Mouse (Mus musculus) MEL (cell line): ENCODE measurements around the gene Gm5426.

Experiments used
- BHLHE40 ChIP-seq: IDR thresholded peaks from 2 replicates; pipeline ENCODE4 v1.6.1; 2012; ENCODE audit warnings: low read depth, mild to moderate bottlenecking, inconsistent platforms, low read length, improper control_type of control experiment, borderline replicate concordance
- CHD2 ChIP-seq: IDR thresholded peaks from 2 replicates; pipeline ENCODE4 v1.6.1; 2011; ENCODE audit warnings: low read length, improper control_type of control experiment
- CTCF ChIP-seq, 3 experiments: IDR thresholded peaks in 2 of 3; conservative IDR thresholded peaks in 1 of 3; 2 replicates each; pipeline ENCODE4 v1.5.1; 2011 to 2012; ENCODE audit warnings: low read length in 3 of 3, low read depth in 2 of 3, mild to moderate bottlenecking in 2 of 3, improper control_type of control experiment in 1 of 3, inconsistent platforms in 1 of 3, mixed read lengths in 1 of 3, moderate library complexity in 1 of 3; ENCODE audit not compliant: control insufficient read depth in 1 of 3, insufficient read depth in 1 of 3, poor library complexity in 1 of 3, severe bottlenecking in 1 of 3
- ELF1 ChIP-seq: IDR thresholded peaks from 2 replicates; pipeline ENCODE4 v1.6.1; 2014; ENCODE audit warnings: low read depth, mild to moderate bottlenecking, inconsistent platforms, low read length, improper control_type of control experiment, moderate library complexity
- GATA1 ChIP-seq: IDR thresholded peaks from 2 replicates; pipeline ENCODE4 v1.6.1; 2011; ENCODE audit warnings: low read depth, low read length, improper control_type of control experiment
- HCFC1 ChIP-seq: IDR thresholded peaks from 2 replicates; pipeline ENCODE4 v1.6.1; 2012; ENCODE audit warnings: low read depth, mild to moderate bottlenecking, inconsistent platforms, low read length, improper control_type of control experiment, moderate library complexity
- MAFK ChIP-seq: IDR thresholded peaks from 2 replicates; pipeline ENCODE4 v1.6.1; 2011; ENCODE audit warnings: low read depth, mild to moderate bottlenecking, low read length, improper control_type of control experiment, borderline replicate concordance
- MAZ ChIP-seq: IDR thresholded peaks from 2 replicates; pipeline ENCODE4 v1.6.1; 2012; ENCODE audit warnings: low read depth, mild to moderate bottlenecking, inconsistent platforms, low read length, improper control_type of control experiment
- NELFE ChIP-seq: IDR thresholded peaks from 2 replicates; pipeline ENCODE4 v1.6.1; 2011; ENCODE audit warnings: low read depth, low read length, improper control_type of control experiment
- RAD21 ChIP-seq: IDR thresholded peaks from 2 replicates; pipeline ENCODE4 v1.6.1; 2011; ENCODE audit warnings: mild to moderate bottlenecking, low read depth, low read length, improper control_type of control experiment
- SMC3 ChIP-seq: IDR thresholded peaks from 2 replicates; pipeline ENCODE4 v1.6.1; 2011; ENCODE audit warnings: low read depth, low read length, improper control_type of control experiment
- TCF12 ChIP-seq: IDR thresholded peaks from 2 replicates; pipeline ENCODE4 v1.6.1; 2014; ENCODE audit warnings: low read depth, mild to moderate bottlenecking, inconsistent platforms, low read length, improper control_type of control experiment, moderate library complexity
- ZKSCAN1 ChIP-seq: IDR thresholded peaks from 2 replicates; pipeline ENCODE4 v1.6.1; 2012; ENCODE audit warnings: low read depth, mild to moderate bottlenecking, inconsistent platforms, low read length, improper control_type of control experiment, moderate library complexity
- ZNF384 ChIP-seq: IDR thresholded peaks from 2 replicates; pipeline ENCODE4 v1.6.1; 2012; ENCODE audit warnings: low read depth, mild to moderate bottlenecking, inconsistent platforms, low read length, improper control_type of control experiment

- TF ChIP-seq MAFK (no peak), NELFE (no peak), RAD21 (no peak), ELF1 (no peak), SMC3 (no peak), BHLHE40 (no peak), CTCF (IDR thresholded peaks at IDR 0.05 in 2 of 3, conservative IDR thresholded peaks at IDR 0.05 in 1 of 3; ENCODE audit: control insufficient read depth in 1 of 3, insufficient read depth in 1 of 3, low read depth in 2 of 3, low read length in 3 of 3, poor library complexity in 1 of 3, severe bottlenecking in 1 of 3) (no peak), CHD2 (no peak), ZKSCAN1 (no peak), MAZ (no peak), HCFC1 (no peak), ZNF384 (no peak), TCF12 (no peak), GATA1 (no peak)
These were observed 48.6 kb downstream of the Gm5426 start for GRCm38 (mm10) chr10:96185026-96185425.
